Mouse (Mus musculus) neural tube, embryonic 15.5 days (tissue): ENCODE results near the gene Dmpk. TPM values are rescaled to one million over a fixed set of nuclear protein-coding genes. Genes with fewer than 3 reads are reported as not detected.
A peak's percentile ranks its signal among the peaks of the same experiment; 100 is the strongest.

Source experiments
- ATAC-seq: fragments of 200-750 bp; cut with Nextera tagmentation; 2 replicates; pipeline ENCODE4 v1.8.0; 2017; ENCODE audit warnings: mild to moderate bottlenecking, moderate TSS enrichment, moderate library complexity; ENCODE audit not compliant: low FRiP score
- H3K27ac ChIP-seq: fragments of 300-500 bp; sonication (generic); replicated peaks from 2 replicates; pipeline ENCODE4 v1.5.1; 2015; ENCODE audit warnings: mild to moderate bottlenecking, inconsistent platforms
- H3K27me3 ChIP-seq: fragments of 300-500 bp; sonication (generic); replicated peaks from 2 replicates; pipeline ENCODE4 v1.6.1; 2015; ENCODE audit warnings: inconsistent platforms
- H3K36me3 ChIP-seq: fragments of 300-500 bp; sonication (generic); 2 replicates; pipeline ENCODE4 v1.6.1; 2015; ENCODE audit warnings: inconsistent platforms
- H3K4me1 ChIP-seq: fragments of 300-500 bp; sonication (generic); 2 replicates; pipeline ENCODE4 v1.6.1; 2015; ENCODE audit warnings: inconsistent platforms
- H3K4me2 ChIP-seq: fragments of 300-500 bp; sonication (generic); 2 replicates; pipeline ENCODE4 v1.6.1; 2015; ENCODE audit warnings: inconsistent platforms, mild to moderate bottlenecking, moderate library complexity
- H3K4me3 ChIP-seq: fragments of 300-500 bp; sonication (generic); replicated peaks from 2 replicates; pipeline ENCODE4 v1.5.1; 2015; ENCODE audit warnings: mild to moderate bottlenecking, inconsistent platforms
- H3K9ac ChIP-seq: fragments of 300-500 bp; sonication (generic); replicated peaks from 2 replicates; pipeline ENCODE4 v1.6.1; 2015; ENCODE audit warnings: mild to moderate bottlenecking, inconsistent platforms
- H3K9me3 ChIP-seq: fragments of 300-500 bp; sonication (generic); replicated peaks from 2 replicates; pipeline ENCODE4 v1.6.1; 2016; ENCODE audit warnings: inconsistent platforms
- WGBS: fragments of 180-500 bp; shearing (Covaris S2); methylation state at CpG from one replicate; pipeline ENCODE4 v1.1.7; 2015; ENCODE audit warnings: mixed read lengths; 5-methylcytosine and 5-hydroxymethylcytosine counted together
- polyA plus RNA-seq: library from polyadenylated mRNA; unstranded; fragments of >200 nt; fragmentation: Nextera tagmentation; extraction: Ambion mirVana; gene quantifications from 2 replicates; pipeline ENCODE4 v1.2.1, GENCODE M21; 2015

Dmpk gene
- 10.0 and 14.9 TPM in 2 replicates for polyA plus RNA-seq

DNA sequence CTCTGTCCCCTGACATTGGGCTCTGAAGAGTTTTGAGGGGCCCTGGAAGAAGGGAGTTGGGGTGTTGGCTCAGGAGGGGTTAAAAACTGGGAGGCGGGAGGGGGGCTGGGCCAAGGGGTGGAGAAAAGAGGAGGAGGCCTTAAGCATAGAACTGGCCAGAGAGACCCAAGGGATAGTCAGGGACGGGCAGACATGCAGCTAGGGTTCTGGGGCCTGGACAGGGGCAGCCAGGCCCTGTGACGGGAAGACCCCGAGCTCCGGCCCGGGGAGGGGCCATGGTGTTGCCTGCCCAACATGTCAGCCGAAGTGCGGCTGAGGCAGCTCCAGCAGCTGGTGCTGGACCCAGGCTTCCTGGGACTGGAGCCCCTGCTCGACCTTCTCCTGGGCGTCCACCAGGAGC, at the start of gene Dmpk:
Gene Dmpk, plus strand, starts transcription at position 149 of the 400 bp plus-strand sequence.
- 0 out of 2 replicates have a peak within 1 kb of the TSS, but pooled peaks have one; percentile 20 for H3K9ac ChIP-seq
- H3K27me3 ChIP-seq, result no peaks in the 10 kb centered on the region
- no peaks in the 10 kb centered on the region for H3K9me3 ChIP-seq
- H3K4me3 ChIP-seq, result peak within 1 kb of the TSS; percentile 15
- WGBS, result 55% methylated on average over 10 of the region's 10 CpGs
- no peak within 1 kb of the TSS for H3K27ac ChIP-seq
- peaks cover 46% of the 10 kb centered on the region for H3K4me1 ChIP-seq
- peaks cover 64% of the 10 kb centered on the region for H3K36me3 ChIP-seq
- peak within 1 kb of the TSS; percentile 40 for H3K4me2 ChIP-seq
- ATAC-seq, result no peak

DNA sequence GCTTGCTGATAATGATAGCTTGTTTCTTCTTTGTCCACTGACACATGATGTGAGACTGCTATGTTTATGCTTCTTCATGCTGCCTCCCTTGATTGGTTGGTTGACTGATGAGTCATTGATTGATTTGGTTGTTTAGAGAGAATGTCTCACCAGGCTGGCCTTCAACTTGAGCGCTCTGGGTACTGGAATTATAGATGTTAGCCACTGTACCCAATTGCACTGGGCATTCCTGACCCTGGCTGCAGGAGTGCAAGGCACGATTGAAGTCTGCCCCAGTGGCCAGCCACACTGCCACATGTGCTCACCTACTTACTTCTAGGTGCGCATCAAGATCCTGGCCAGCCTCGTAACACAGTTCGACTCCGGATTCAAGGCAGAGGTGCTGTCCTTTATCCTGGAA, 39.0 kb upstream of the Dmpk start:
- no peak for ATAC-seq
- WGBS, result 97% methylated on average over 6 of the region's 6 CpGs
- no peak overlapping the region for H3K4me3 ChIP-seq
- H3K27me3 ChIP-seq, result no peaks in the 10 kb centered on the region
- no peaks in the 10 kb centered on the region for H3K9me3 ChIP-seq
- H3K4me1 ChIP-seq, result no peaks in the 10 kb centered on the region
- peaks cover 97% of the 10 kb centered on the region for H3K36me3 ChIP-seq
- no peak overlapping the region for H3K27ac ChIP-seq
- no peak overlapping the region for H3K4me2 ChIP-seq
- no peak overlapping the region for H3K9ac ChIP-seq

GRCm38 (mm10) chr7:19046286-19047069, 37.2 kb upstream of the Dmpk start:
- Histone ChIP-seq H3K27ac (no peak overlapping the region), H3K9ac (no peak overlapping the region), H3K36me3 (peaks cover 97% of the 10 kb centered on the region), H3K9me3 (no peaks in the 10 kb centered on the region), H3K27me3 (no peaks in the 10 kb centered on the region), H3K4me3 (no peak overlapping the region), H3K4me1 (no peaks in the 10 kb centered on the region), H3K4me2 (no peak overlapping the region)
- no peak for ATAC-seq
- 93% methylated on average over 11 of the region's 11 CpGs for WGBS

- H3K27me3 ChIP-seq, result no peaks in the 10 kb centered on the region
- H3K27ac ChIP-seq, result no peak overlapping the region
- 89% methylated on average over 14 of the region's 14 CpGs for WGBS
- no peak for ATAC-seq
- no peak overlapping the region for H3K4me2 ChIP-seq
- no peaks in the 10 kb centered on the region for H3K9me3 ChIP-seq
- peaks cover 95% of the 10 kb centered on the region for H3K36me3 ChIP-seq
- no peak overlapping the region for H3K4me3 ChIP-seq
- no peak overlapping the region for H3K9ac ChIP-seq
- H3K4me1 ChIP-seq, result no peaks in the 10 kb centered on the region
These were observed 35.6 kb upstream of the Dmpk start for GRCm38 (mm10) chr7:19048006-19048527.

DNA sequence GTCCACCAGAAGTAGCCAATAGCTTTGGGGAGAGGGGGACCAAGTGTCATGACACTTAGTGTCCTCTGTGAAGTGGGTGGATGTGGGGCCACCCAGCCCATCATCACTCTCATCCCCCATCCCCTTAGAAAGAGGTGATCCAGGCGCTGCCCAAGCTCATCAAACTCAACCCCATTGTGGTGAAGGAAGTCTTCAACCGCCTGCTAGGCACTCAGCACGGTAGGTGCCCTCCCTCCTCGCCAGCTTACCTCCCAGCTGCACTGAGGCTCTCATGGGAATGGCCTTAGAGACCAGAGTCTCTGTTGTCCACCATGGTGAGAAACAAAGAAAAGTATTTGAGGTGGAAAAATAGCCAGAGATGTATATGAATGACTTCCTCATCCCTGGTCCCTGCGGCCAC, 34.4 kb upstream of the Dmpk start:
- Histone ChIP-seq H3K9ac (no peak overlapping the region), H3K4me2 (no peak overlapping the region), H3K9me3 (no peaks in the 10 kb centered on the region), H3K36me3 (peaks cover 84% of the 10 kb centered on the region), H3K27ac (no peak overlapping the region), H3K4me1 (peaks cover 5% of the 10 kb centered on the region), H3K4me3 (no peak overlapping the region), H3K27me3 (no peaks in the 10 kb centered on the region)
- 88% methylated on average over 5 of the region's 5 CpGs for WGBS
- no peak for ATAC-seq

DNA sequence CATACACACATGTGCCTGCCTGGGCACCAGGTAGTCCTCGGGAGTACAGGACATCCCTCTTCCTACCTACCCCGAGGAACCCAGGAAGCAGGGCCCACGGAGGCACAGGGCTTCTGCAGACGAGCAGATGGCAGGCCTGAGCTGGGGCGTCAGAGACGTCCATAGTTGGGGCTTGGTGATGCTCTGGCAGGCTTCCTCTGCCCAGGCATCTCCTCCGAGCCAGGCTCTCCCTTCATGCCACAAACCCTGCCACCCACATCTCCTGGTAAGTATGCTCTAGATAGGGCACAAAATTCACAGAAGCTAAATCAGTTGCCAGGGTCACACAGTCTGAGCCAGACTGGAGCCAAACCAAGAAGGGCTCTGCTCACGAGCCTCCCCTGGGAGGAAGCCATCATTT, 33.5 kb upstream of the Dmpk start:
- Histone ChIP-seq H3K4me1 (peaks cover 15% of the 10 kb centered on the region), H3K4me2 (no peak overlapping the region), H3K36me3 (peaks cover 75% of the 10 kb centered on the region), H3K9ac (no peak overlapping the region), H3K27me3 (no peaks in the 10 kb centered on the region), H3K9me3 (no peaks in the 10 kb centered on the region), H3K4me3 (no peak overlapping the region), H3K27ac (no peak overlapping the region)
- WGBS, result 91% methylated on average over 8 of the region's 8 CpGs
- no peak for ATAC-seq

GRCm38 (mm10) chr7:19051161-19051560, 32.5 kb upstream of the Dmpk start:
- 80% methylated on average over 4 of the region's 4 CpGs for whole genome bisulfite sequencing
- Histone ChIP-seq H3K4me1 (peaks cover 15% of the 10 kb centered on the region), H3K36me3 (peaks cover 65% of the 10 kb centered on the region), H3K27ac (no peak overlapping the region), H3K27me3 (no peaks in the 10 kb centered on the region), H3K9ac (no peak overlapping the region), H3K4me3 (no peak overlapping the region), H3K9me3 (no peaks in the 10 kb centered on the region), H3K4me2 (no peak overlapping the region)
- ATAC-seq, result no peak

- no peak for ATAC-seq
- Histone ChIP-seq H3K4me2 (no peak overlapping the region), H3K4me1 (peaks cover 15% of the 10 kb centered on the region), H3K9me3 (no peaks in the 10 kb centered on the region), H3K9ac (no peak overlapping the region), H3K36me3 (peaks cover 51% of the 10 kb centered on the region), H3K4me3 (no peak overlapping the region), H3K27me3 (no peaks in the 10 kb centered on the region), H3K27ac (no peak overlapping the region)
- 89% methylated on average over 15 of the region's 15 CpGs for WGBS
These were observed 31.1 kb upstream of the Dmpk start for GRCm38 (mm10) chr7:19052345-19053135.

- H3K36me3 ChIP-seq, result peaks cover 47% of the 10 kb centered on the region
- no peak overlapping the region for H3K27ac ChIP-seq
- no peak overlapping the region for H3K4me2 ChIP-seq
- no peak for ATAC-seq
- no peak overlapping the region for H3K9ac ChIP-seq
- 94% methylated on average over 7 of the region's 7 CpGs for WGBS
- no peak overlapping the region for H3K4me3 ChIP-seq
- H3K4me1 ChIP-seq, result peaks cover 15% of the 10 kb centered on the region
- no peaks in the 10 kb centered on the region for H3K27me3 ChIP-seq
- no peaks in the 10 kb centered on the region for H3K9me3 ChIP-seq
These were observed 30.5 kb upstream of the Dmpk start for GRCm38 (mm10) chr7:19053136-19053532.

DNA sequence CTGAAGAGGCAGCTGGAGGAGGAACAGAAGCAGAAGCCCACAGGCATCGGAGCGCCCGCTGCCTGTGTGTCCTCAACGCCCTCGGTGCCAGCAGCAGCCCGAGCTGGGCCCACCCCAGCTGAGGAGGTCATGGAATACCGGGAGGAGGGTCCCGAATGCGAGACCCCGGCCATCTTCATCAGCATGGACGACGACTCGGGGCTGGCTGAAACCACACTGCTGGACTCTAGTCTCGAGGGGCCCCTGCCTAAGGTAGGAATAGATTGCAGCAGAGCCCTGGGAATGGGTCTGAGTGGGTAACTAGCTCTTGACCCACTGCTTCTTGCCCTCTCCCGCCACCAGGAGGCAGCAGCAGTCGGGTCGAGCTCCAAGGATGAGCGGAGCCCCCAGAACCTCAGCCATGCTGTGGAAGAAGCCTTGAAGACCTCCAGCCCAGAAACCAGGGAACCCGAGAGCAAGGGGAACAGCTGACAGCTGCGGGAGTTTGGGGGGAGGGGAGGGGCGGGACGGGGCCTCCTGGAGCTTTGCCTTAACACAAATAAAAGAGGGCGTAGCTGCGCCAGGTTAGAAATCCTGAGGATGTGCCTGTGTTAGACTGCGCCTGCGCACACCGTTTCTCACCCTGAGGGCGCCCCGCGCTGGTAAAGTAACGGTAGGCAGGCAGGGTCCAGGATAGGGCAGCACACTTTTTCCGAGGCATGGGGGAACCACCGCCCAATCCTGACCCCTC, 29.4 kb upstream of the Dmpk start, which contains the start of gene Rsph6a:
Gene Rsph6a, plus strand, starts transcription at position 644 of the 730 bp plus-strand sequence.
- Histone ChIP-seq H3K4me1 (peaks cover 15% of the 10 kb centered on the region), H3K36me3 (peaks cover 37% of the 10 kb centered on the region), H3K27ac (0 out of 2 replicates have a peak within 1 kb of the TSS, but pooled peaks have one; percentile 28), H3K9ac (peak within 1 kb of the TSS; percentile 28; the same call in 1 of the 2 replicates), H3K9me3 (no peaks in the 10 kb centered on the region), H3K4me2 (peak within 1 kb of the TSS; percentile 58), H3K27me3 (no peaks in the 10 kb centered on the region), H3K4me3 (peak within 1 kb of the TSS; percentile 26)
- WGBS, result 28% methylated on average over 33 of the region's 33 CpGs
- peak; percentile 80 for ATAC-seq

DNA sequence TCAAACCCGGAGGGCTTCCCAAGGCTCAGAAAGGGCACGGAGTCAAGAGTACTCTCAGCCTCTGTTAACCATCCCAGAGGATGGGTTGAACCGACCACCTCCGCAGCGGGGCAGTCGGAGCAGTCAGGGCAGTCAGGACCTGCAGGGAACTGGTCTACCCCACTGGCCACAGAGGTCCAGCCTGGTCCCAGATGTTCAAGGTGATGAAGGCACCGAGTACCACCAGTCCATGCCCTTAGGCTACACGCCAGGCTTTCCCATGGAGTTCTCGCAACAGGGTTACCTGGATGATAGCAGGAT, 28.9 kb upstream of the Dmpk start:
- Histone ChIP-seq H3K27me3 (no peaks in the 10 kb centered on the region), H3K4me3 (peak overlapping the region; percentile 26), H3K4me2 (peak overlapping the region; percentile 58), H3K4me1 (peaks cover 15% of the 10 kb centered on the region), H3K27ac (no peak overlapping the region), H3K9ac (peak overlapping the region; percentile 28; the same call in 1 of the 2 replicates), H3K9me3 (no peaks in the 10 kb centered on the region), H3K36me3 (peaks cover 31% of the 10 kb centered on the region)
- ATAC-seq, result peak; percentile 36
- WGBS, result 66% methylated on average over 9 of the region's 9 CpGs
